Mouse (Mus musculus) heart, embryonic 12.5 days (tissue): ENCODE results near the gene Igll1. TPM values are rescaled to one million over a fixed set of nuclear protein-coding genes. Genes with fewer than 3 reads are reported as not detected.

Source experiments
- ATAC-seq: fragments of 200-750 bp; cut with Nextera tagmentation; 2 replicates; pipeline ENCODE4 v1.8.0; 2017; ENCODE audit warnings: moderate TSS enrichment, moderate library complexity; ENCODE audit not compliant: insufficient number of reproducible peaks, low FRiP score
- H3K27ac ChIP-seq: fragments of 300-500 bp; sonication (generic); 2 replicates; pipeline ENCODE4 v1.5.1; 2016; ENCODE audit warnings: mild to moderate bottlenecking, moderate library complexity; ENCODE audit not compliant: poor library complexity, severe bottlenecking
- H3K27me3 ChIP-seq: fragments of 300-500 bp; sonication (generic); replicated peaks from 2 replicates; pipeline ENCODE4 v1.6.1; 2016; ENCODE audit warnings: mild to moderate bottlenecking, moderate library complexity
- H3K36me3 ChIP-seq: fragments of 300-500 bp; sonication (generic); 2 replicates; pipeline ENCODE4 v1.6.1; 2016; ENCODE audit warnings: mild to moderate bottlenecking, moderate library complexity
- H3K4me1 ChIP-seq: fragments of 300-500 bp; sonication (generic); replicated peaks from 2 replicates; pipeline ENCODE4 v1.6.1; 2016; ENCODE audit warnings: mild to moderate bottlenecking
- H3K4me2 ChIP-seq: fragments of 300-500 bp; sonication (generic); 2 replicates; pipeline ENCODE4 v1.6.1; 2016; ENCODE audit warnings: mild to moderate bottlenecking, moderate library complexity
- H3K4me3 ChIP-seq: fragments of 300-500 bp; sonication (generic); 2 replicates; pipeline ENCODE4 v1.5.1; 2016; ENCODE audit warnings: mild to moderate bottlenecking
- H3K9ac ChIP-seq: fragments of 300-500 bp; sonication (generic); 2 replicates; pipeline ENCODE4 v1.6.1; 2016; ENCODE audit warnings: mild to moderate bottlenecking, moderate library complexity
- H3K9me3 ChIP-seq: fragments of 300-500 bp; sonication (generic); replicated peaks from 2 replicates; pipeline ENCODE4 v1.6.1; 2016; ENCODE audit warnings: mild to moderate bottlenecking, moderate library complexity
- WGBS: fragments of 180-500 bp; shearing (Covaris S2); methylation state at CpG from one replicate; pipeline ENCODE4 v1.1.7; 2016; 5-methylcytosine and 5-hydroxymethylcytosine counted together
- polyA plus RNA-seq: library from polyadenylated mRNA; unstranded; fragments of >200 nt; fragmentation: Nextera tagmentation; extraction: Ambion mirVana; gene quantifications from 2 replicates; pipeline ENCODE4 v1.2.1, GENCODE M21; 2016

Gene Igll1
- polyA plus RNA-seq, 1 experiment from 2014 or later: not detected

GRCm38 (mm10) chr16:16849196-16849595, 14.6 kb downstream of the Igll1 start:
- no peak for ATAC-seq
- H3K27ac ChIP-seq: no peak overlapping the region
- no peaks in the 10 kb centered on the region for H3K27me3 ChIP-seq
- H3K36me3 ChIP-seq: no peaks in the 10 kb centered on the region
- no peak overlapping the region for H3K4me2 ChIP-seq
- H3K9ac ChIP-seq: no peak overlapping the region
- H3K9me3 ChIP-seq: peaks cover 7% of the 10 kb centered on the region; the same call in 1 of the 2 replicates
- H3K4me3 ChIP-seq: no peak overlapping the region
- H3K4me1 ChIP-seq: no peaks in the 10 kb centered on the region

GRCm38 (mm10) chr16:16829671-16830070, 34.1 kb downstream of the Igll1 start:
- no peaks in the 10 kb centered on the region for H3K36me3 ChIP-seq
- H3K4me2 ChIP-seq: 0 out of 2 replicates have a peak overlapping the region, but pooled peaks have one; percentile 87
- WGBS: 78% methylated on average over 3 of the region's 3 CpGs
- no peaks in the 10 kb centered on the region for H3K9me3 ChIP-seq
- ATAC-seq: no peak
- no peak overlapping the region for H3K9ac ChIP-seq
- no peak overlapping the region for H3K4me3 ChIP-seq
- H3K27me3 ChIP-seq: no peaks in the 10 kb centered on the region
- no peak overlapping the region for H3K27ac ChIP-seq
- H3K4me1 ChIP-seq: no peaks in the 10 kb centered on the region

- Histone ChIP-seq H3K36me3 (no peaks in the 10 kb centered on the region), H3K4me3 (peak within 1 kb of the TSS; percentile 50), H3K4me1 (no peaks in the 10 kb centered on the region), H3K27me3 (no peaks in the 10 kb centered on the region), H3K9ac (peak within 1 kb of the TSS; percentile 44; the same call in 1 of the 2 replicates), H3K27ac (no peak within 1 kb of the TSS), H3K9me3 (no peaks in the 10 kb centered on the region), H3K4me2 (peak within 1 kb of the TSS; percentile 87)
- ATAC-seq: peak; percentile 64
- WGBS: 7% methylated on average over 33 of the region's 33 CpGs
Observed at GRCm38 (mm10) chr16:16828757-16829615, 34.8 kb downstream of the Igll1 start, which contains the start of gene Spag6l. Spag6l (minus strand) TSS chr16:16829456.

- Histone ChIP-seq H3K4me2 (no peak overlapping the region), H3K4me3 (no peak overlapping the region), H3K36me3 (no peaks in the 10 kb centered on the region), H3K4me1 (no peaks in the 10 kb centered on the region), H3K27ac (no peak overlapping the region), H3K9ac (no peak overlapping the region), H3K9me3 (no peaks in the 10 kb centered on the region), H3K27me3 (no peaks in the 10 kb centered on the region)
- ATAC-seq: no peak
- WGBS: 89% methylated on average over 2 of the region's 2 CpGs
Observed at GRCm38 (mm10) chr16:16826223-16826622, 37.6 kb downstream of the Igll1 start.

GRCm38 (mm10) chr16:16825476-16825875, 38.3 kb downstream of the Igll1 start:
- Histone ChIP-seq H3K27me3 (no peaks in the 10 kb centered on the region), H3K9ac (no peak overlapping the region), H3K4me2 (no peak overlapping the region), H3K27ac (no peak overlapping the region), H3K36me3 (no peaks in the 10 kb centered on the region), H3K9me3 (no peaks in the 10 kb centered on the region), H3K4me3 (no peak overlapping the region), H3K4me1 (no peaks in the 10 kb centered on the region)
- 53% methylated on average over 5 of the region's 5 CpGs for WGBS
- no peak for ATAC-seq

Other genes with a start within 250 kb of the Igll1 start
- gene Olfr19, start 187.6 kb downstream of the Igll1 start, polyA plus RNA-seq: not detected in 2 replicates
- gene Spag6l, start 34.5 kb downstream of the Igll1 start, polyA plus RNA-seq: 0.12 and 0.15 TPM in 2 replicates
- gene Top3b, start 6.8 kb upstream of the Igll1 start, polyA plus RNA-seq: 44.3 and 49.4 TPM in 2 replicates
- 0.70 and 1.1 TPM in 2 replicates for gene Vpreb1, start 6.9 kb upstream of the Igll1 start, polyA plus RNA-seq
- gene Ppm1f, start 32.5 kb upstream of the Igll1 start, polyA plus RNA-seq: 36.1 and 37.6 TPM in 2 replicates
- 133 TPM in 2 replicates for gene Mapk1, start 119.4 kb upstream of the Igll1 start, polyA plus RNA-seq
- 14.4 and 15.4 TPM in 2 replicates for gene Ypel1, start 205.7 kb upstream of the Igll1 start, polyA plus RNA-seq
- 101 and 105 TPM in 2 replicates for gene Ppil2, start 247.3 kb upstream of the Igll1 start, polyA plus RNA-seq